Mouse (Mus musculus) ovary, adult 10 weeks (tissue): Measurements from ENCODE around the gene Mturn. TPM values are rescaled to one million over a fixed set of nuclear protein-coding genes. Genes with fewer than 3 reads are reported as not detected.

Experiments used
- polyA plus RNA-seq: library from polyadenylated mRNA; stranded (reverse); fragments of 350-450 nt; fragmentation: Illumina TruSeq; extraction: RNeasy Lipid Tissue Mini Kit (QIAGEN cat#74804); gene quantifications from one replicate; pipeline ENCODE4 v1.2.3, GENCODE M21; 2014

Mturn gene
- 25.1 TPM for polyA plus RNA-seq

GRCm38 (mm10) chr6:54680891-54681745 is at the start of gene Mturn:
Gene Mturn, plus strand, starts transcription at chr6:54681624.

Other genes starting within 250 kb of the Mturn start
- gene Scrn1, start 115.1 kb upstream of the Mturn start, polyA plus RNA-seq = 6.0 TPM
- 27.1 TPM for gene Plekha8, start 86.5 kb upstream of the Mturn start, polyA plus RNA-seq
- 67.7 TPM for gene Fkbp14, start 84.3 kb upstream of the Mturn start, polyA plus RNA-seq
- 131 TPM for gene Znrf2, start 135.3 kb downstream of the Mturn start, polyA plus RNA-seq